Mouse (Mus musculus) embryo, embryonic 10.5 days (tissue): ENCODE results near the gene Prtn3.

Experiments used
- DNase-seq: peaks from one replicate; pipeline ENCODE4 v3.0.0-alpha.2; 2015; ENCODE audit warnings: low spot score

Gene Prtn3

DNA sequence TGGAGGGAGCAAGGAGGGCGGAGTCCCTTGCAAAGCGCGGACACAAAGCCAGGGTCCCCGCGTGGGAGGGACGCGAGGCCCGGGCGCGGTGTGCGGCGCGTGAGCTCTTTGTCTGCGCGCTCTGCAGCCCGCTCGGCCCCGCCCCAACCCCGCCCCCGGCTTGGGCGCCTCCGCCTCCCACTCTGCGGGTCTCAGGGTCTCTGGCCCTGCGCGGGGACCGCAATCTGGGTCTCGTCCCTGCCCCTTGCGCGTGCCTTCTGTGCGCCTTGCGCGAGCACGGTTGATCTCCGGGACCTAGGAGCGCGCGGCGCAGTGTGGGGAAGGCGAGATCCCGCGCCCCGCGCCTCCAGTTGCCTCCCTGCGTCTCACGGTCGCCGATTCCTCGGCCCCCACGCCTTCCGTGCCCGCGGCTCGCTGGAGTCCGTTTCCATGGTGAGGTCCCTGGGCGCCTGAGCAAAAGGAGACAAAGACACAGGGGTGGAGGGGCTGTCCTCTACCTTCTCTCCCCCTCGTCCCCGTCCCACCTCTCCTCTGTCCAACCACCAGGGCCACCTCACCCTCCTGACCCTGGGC, at the start of gene Prtn3, which contains the start of gene Plppr3:
Gene Prtn3 (plus strand): TSS at position 187 of the 573 bp plus-strand sequence.
Gene Plppr3 (minus strand): TSS at position 345 of the 573 bp plus-strand sequence.
- peak; percentile 79 for DNase-seq

DNA sequence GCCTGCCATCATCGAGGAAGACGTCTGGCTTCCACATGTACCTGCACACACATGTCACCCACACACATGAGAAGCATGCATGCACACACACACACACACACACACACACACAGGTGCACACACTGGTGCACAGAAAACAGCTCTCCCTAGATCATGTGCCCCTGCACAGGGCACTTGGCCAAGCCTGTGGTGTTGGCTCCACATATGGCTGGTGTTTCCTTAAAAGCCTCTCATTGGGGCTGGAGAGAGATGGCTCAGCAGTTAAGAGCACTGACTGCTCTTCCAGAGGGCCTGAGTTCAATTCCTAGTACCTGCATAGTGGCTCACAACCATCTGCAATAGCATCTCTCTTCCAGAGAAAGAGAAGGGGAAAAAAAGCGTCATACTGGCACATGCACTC, 42.7 kb upstream of the Prtn3 start:
- no peak for DNase-seq

DNA sequence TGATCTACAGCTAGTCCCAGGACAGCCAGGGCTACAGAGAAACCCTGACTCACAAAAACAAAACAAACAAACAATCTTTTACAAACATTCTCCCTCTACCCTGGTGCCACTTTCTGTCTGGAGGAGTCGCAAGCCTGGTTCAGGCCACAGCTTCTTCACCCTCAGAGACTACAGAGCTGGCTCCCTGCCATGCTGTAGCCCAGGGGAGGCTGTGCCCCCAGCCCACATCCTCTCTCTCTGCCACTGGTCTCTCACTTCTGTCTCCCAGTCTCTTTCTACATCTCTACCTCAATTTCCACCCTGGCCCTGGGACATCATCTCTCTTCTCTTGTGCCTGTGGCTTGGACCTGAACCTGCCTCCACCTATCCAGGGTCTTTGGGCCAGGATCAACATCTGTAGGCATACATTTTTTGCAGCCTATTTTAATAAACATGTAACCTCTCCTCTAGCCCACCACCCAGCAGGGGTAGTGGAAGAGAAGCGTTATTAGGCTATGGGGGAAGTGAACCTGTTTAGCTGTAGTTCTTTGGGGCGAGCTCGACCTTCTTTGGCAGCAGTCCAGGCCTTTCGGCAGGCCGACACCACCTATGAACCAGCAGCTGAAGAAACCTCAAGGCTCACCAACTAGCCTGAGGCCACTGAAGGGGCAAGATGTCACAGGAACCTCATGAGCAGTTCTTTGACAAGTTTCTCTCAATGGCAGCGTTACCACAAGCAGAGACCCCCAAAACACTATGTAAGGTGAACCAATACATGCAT, 42.1 kb upstream of the Prtn3 start:
- no peak for DNase-seq

DNA sequence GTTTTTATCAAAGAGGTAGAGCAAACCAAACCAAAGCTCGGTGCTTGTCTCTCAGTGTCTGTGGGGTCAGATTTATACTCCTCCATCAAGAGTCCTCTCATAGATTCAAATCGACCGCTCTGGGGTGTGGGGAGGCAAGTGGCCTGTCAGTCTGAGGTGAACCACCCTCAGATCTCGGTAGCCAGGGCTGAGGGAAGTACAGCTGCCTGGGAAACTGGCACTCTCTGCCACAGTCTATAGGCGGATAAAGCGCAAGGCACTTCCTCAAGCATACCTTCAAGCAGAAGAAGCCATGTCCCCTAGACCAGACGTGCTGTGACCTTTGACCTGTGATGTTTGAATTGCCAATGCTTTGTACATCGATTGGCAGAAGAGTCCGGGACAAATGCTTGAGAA, 41.5 kb upstream of the Prtn3 start:
- no peak for DNase-seq

DNA sequence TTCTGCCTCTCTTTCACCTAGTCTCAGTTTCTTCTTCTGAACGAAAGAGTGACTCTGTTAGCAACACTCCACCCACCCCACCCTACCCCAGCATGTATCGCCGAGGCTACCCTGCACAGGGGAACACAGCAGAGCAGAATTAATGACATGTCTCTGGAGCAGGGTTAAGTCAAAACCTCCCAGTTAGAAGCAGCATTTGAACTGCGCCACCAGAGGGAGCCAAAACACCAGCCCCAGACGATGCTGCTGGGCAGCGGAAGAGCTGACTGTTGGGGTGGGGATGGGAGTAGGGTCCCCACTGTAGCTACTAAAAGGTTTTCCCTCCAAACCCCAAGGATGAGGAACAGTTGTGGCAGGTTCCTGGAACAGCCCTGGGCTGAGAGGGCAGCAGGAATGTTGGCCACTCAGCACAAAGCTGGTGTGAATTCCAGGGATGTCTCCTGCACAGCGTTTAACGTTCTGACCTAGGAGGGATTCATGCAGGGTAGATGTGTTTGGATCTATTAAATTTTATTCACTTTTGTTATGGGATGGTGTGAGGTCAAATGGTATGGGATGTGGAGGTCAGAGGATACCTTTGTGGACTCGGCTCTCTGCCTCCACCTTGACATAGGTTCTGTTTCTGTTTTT, 39.4 kb upstream of the Prtn3 start:
- DNase-seq, result peak; percentile 86

DNA sequence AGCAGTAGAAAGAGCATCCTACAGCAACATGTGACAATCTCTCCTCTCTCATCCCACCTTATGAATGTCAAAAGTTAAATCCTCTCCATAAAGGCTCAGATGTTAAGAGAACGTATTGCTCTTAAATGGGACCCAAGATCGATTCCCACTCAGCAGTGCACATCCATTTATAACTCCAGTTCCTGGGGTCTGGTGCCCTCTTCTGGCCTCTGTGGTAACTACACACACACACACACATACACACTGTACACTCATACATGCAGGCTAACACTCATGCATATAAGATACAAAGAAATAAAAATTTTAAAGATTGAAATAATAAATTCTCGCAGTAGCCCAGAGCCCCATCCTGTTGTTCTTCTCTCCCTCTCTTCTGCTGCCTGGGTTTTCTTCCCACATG, 37.4 kb upstream of the Prtn3 start:
- DNase-seq, result no peak

DNA sequence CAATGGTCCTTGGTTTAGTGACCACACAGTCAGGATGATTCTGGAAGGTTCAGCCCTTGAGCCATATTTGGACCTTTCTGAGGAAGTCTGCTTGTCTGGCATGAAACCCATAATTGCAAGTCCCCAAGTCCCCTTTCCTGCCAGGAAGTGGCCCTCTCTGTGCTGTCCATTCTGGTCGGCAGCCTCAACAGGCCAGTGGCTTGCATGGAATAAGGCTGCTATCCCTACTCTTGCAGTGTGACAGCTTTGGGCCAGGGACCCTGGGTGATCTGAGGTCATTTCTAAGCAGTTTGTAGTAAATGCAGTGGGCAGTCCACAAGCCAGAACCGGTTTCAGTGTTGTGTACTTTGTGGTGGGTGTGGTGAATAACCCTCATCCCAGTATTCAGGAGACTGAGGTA, 36.1 kb upstream of the Prtn3 start:
- no peak for DNase-seq

DNA sequence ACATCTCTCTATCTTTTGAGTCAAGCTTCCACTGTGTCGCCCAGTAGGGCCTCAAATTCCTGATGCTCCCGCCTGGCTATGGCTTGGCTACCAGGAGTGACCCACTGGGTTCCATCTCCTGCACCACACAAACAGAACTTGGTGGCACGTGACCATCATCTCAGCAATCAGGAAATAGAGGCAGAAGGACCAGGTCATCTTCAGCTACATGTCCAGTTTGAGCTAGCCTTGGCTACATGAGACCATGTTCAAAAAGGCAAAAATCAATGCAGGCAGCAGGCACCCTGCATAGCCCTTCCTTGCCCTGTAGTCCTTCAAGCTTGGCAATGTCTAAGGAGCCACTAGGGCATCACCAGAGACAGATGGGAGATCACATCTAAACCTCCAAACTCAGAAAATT, 34.2 kb upstream of the Prtn3 start:
- DNase-seq, result no peak

DNA sequence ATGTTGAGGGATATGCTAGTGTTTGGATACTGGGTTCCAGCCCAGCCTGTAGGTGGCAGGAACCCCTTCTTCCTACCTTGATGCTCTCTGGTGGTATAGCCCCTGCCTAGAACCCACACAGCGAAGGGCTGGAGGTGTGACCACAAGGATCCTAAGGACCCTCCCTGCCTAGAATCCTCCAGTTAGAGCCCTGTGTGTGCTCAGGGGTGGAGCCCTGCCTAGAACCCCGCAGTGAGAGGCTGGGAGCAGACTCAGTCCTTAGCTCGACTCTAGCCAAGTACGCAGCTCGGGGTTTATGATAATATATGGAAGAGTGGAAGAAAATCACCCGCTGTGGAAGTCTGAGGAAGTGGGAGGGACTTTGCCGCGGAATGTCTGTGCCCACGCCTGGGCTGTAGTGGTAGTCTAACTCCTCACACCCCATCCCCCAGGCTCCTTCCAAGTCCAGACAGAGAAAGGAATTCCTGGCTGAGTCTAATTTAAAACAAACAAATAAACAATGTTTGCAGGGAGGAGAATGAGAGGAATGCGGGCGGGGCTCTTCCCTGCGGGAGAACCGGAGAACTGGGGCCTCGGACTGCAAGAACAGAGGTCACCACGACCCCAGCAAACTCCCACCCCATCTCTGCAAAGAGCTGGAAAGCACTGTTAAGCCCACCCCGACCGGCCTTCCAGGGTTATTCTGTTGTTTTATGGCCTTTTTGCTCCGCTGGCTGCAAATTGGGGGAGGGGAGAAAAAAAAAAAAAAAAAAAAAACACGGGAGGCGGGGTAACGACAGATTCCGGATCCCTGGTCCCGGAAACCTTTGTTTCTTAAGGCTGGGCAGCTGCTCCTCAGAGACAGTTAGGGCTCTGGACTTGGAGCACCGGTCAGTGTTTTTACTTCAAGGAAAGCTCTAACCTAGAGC, 33.4 kb upstream of the Prtn3 start:
- peak; percentile 83 for DNase-seq

DNA sequence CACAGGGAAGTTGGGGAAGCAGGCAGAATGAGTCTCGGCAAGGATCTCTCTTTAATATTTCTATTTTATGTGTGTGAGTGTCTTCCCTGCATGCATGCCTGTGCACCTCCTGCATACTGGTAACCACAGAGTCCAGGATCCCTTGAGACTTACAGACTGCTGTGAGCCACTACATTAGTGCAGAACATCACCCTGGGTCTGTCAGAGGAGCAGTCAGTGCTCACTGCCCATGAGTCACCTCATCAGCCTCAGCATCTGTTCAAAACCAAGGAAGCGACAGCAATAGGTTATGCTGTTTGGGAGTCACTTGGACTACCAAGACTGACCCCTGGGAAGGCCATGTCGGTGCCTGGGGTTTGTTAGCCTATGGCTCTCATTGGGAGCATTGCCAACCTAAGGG, 32.0 kb upstream of the Prtn3 start:
- no peak for DNase-seq

DNA sequence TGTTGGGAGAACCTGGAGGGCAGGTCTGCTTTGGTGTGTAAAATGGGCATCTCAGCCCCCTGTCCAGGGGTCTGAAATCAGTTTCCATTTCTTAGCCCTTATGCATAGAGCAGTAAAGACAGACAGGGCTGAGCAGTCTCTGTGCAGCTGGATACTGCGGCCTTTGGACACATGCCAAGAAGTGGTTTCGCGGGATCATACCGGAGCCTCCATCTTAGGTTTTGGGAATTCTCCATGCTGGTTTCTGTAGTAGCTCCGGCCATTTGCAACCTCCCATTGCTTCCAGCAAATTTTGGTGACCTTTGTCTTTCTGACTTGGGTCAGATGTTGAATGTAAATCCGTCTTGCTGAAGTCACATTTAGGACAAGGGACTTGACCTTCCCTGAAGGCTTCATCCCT, 30.8 kb upstream of the Prtn3 start:
- DNase-seq, result no peak

DNA sequence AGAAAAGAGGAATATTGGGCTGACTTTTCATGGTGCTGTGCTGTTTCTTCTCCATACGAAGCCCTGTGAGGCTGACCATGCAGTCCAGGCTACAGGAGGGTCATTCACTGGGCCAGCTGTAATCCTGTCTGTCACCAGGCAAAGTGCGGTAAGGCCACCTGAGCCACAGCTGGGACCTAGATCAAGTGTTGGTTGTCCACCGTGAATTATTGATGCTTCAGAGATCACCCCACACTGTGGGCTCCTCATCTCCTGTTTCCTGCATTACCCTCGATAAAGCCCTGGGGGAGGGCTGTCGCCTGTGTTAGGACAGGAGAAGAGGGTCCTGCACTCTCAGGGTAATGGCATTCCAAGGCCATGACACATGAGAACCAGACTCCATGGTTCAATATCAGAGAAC, 27.7 kb upstream of the Prtn3 start:
- no peak for DNase-seq

DNA sequence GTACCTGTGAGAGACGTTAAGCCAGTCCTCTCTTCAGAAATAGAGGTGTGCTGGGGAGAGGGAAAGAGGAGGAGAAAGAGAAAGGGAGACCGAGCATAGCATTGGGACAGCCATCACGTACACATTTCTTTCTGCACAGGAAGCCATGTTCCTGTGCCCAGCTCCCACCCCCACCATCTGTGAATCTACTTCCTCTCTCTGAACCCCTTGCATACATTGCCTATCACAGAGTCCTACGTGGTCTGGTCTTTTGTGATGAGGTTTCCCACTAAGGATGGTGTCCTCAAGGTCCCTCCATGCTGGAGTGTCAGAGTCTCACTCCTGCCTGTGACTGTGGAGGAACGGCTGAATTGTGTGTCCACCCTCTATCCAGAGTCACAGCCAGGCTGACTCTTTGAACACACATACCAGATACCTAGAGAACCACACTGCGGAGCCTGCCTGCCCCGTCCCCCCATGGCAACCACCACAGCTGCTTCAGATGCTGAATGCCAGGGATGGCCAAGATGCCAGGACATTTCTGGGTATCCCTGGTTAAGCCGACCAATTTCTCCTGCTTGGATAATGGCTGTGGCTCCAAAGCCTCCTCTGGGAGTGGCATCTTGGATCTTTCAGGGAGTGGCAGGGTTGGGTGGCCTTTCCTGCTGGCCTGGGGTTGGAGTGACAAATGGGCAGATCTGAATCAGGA, 24.2 kb upstream of the Prtn3 start:
- DNase-seq, result no peak

DNA sequence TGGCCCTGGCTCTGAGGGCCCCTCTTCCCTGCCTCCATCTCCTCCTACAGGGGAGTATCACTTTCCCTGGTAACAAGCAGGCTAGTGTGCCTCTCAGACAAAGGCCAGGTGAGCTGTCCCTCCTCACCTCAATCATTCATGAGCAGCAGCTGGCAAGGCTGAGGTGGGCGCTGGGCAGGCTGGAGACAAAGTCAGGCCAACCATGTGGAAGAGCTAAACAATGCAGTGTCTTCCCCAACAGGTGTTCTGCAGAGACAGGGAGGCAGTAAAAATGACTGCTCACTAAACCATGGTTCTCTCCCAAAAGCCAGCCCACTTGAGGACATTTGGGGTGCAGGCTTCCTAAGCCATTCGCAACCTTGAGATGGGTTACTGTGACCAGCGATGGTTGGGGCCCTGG, 22.6 kb upstream of the Prtn3 start:
- no peak for DNase-seq

DNA sequence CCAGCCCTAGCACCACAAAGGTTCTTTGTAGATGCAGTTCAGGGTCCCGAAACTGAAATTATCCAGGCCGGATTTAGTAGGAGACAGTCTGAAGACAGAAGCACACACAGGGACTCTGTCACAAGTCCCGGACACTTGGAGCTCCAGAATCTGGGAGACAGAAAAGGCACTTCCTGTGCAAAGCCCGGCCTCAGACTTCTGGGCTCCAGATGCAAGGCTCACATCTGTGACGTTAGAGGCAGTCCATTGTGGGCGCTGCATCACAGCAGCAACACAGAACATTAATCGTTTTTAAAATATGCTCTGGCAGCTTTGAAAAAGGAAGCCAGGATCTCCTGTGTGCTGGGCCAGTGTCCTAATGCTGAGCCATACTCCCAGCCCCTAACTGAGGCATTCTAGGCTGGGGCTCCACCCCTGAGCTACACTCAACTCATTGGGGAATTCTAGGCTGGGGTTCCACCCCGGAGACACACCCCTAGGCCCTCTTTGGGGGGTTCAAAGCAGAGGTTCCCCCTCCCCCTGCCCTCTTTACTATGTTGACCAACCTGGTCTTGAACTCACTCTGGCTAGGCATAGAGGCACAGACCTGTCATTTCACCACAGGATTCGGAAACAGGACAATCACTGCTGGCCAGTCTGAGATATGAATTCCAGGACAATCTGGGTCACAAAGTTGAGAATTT, 22.0 kb upstream of the Prtn3 start:
- DNase-seq, result peak; percentile 53

DNA sequence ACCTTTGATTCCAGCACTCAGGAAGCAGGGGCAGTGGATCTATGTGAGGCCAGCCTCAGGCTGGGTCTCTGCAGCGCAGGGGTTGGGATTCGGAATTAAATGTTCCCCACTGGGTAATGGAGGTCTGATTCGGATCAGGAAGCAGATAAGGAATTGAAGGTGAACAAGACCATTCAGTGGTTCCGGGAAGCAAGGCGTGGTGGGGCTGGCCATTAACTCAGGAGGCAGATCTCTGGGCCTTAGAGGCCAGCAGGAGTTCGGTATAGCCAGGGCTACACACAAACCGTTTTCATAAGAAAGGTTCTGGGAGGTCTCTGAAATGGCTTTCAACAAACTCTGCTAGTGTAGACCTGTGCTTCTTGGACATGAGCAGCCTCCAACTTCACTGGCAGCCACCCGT, 21.4 kb upstream of the Prtn3 start:
- DNase-seq, result peak; percentile 46

DNA sequence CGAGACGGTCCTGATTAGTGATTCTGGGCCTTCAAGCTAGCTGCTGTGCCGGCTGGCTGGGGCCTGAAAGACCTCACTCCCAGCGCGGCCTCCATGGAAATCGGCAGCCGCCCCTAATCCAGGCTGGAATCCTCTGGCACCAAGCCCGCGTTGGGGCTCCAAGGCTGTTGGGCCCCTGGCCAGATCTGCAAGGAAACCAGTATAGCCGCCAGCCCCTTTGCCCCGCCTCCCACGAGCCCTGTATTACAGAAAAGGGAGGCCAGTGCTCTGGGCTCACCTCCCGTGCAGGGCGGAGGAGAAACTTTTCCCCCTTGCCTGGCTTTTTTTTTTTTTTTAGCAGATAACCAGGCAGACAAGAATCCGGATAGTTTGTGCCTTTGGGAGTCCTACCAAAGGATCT, 20.9 kb upstream of the Prtn3 start:
- peak; percentile 80 for DNase-seq

DNA sequence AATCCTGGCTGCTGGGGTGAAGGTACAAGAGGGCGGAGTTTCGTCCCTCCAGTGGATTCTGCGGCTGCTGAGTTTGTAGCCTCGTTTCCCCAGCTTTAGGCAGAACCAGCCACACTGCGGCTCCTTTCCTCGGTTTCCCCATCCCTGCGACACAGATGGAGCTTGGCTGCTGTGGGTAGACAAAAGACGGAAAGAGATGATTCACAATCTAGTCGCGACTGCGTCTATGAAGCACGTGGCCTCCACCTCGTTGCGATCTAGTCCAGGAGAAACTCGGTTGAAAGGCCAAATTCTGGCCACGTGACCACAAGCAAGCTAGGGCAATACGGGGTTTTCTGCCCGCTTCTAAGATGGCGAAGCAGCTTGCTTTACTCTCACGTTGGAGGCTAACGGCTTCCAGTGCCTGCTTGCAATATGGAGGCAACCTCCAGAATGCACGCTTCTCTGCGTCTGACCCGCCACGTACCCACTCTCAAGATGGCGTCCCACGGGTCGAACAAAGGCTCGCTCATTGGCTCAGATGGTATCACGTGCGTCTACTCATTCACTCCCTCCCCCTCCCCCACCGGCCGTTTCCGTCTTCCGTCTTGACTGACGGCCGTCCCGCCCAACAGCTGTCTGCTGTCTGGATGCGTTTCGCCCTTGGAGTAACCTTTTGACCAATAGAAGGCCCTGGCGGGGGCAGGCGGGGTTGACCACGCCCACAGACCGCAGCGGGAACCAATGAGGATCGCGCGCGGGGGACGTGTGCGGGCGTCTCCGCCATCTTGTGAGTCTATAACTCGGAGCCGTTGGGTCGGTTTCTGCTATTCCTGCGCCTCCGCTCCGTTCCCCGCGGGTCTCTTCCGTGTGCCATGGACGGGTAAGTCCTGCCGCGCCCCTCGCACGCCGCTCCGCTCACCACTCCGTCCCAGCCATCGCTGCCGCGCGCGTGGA, 20.1 kb upstream of the Prtn3 start, which contains the start of gene Ptbp1:
Gene Ptbp1 (plus strand): TSS at position 568 of the 936 bp plus-strand sequence.
- DNase-seq, result peak; percentile 100

DNA sequence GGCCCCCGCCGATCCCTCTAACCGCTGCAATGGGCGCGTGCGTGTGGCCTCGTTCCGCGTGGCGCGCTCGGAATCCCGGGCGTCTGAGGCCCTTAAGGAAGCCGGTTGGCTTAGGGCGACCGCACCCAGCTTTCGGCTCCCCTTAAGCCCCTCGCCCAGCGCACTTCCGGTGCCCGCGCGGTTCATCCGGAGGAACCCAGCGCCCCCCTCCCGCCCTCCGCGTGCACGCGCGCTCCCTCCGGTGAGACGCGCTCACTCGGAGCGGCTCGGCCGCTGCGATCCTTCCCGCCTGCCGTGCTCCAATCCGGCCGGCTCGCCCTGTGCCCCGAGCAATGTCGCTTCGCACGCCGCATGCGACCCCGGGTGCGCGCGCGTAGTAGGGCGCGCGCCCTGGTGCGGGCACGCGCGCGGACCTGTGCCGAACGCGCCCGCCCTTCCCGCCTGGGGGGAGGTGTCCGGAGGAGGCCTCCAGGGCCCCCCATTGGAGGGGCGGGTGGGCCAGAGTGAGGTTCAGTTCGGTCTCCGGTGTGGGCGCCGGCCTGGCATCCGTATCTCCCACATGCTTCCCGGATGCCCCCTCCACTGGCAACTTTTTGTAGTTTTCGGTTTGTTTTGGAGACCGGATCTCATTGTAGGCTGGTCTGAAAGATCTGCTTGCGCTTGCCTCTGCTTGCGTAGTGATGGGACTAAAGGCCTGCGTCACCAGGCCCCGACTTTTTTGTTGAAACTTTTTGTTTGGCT, 19.3 kb upstream of the Prtn3 start:
- DNase-seq, result peak; percentile 86
